Mouse (Mus musculus): ENCODE results near the gene Sephs1. TPM values are rescaled to one million over a fixed set of nuclear protein-coding genes. Genes with fewer than 3 reads are reported as not detected.

The Sephs1 gene
- 158 TPM in 2 replicates for polyA plus RNA-seq (2014; fragmentation: Nextera tagmentation; extraction: Ambion mirVana)

DNA sequence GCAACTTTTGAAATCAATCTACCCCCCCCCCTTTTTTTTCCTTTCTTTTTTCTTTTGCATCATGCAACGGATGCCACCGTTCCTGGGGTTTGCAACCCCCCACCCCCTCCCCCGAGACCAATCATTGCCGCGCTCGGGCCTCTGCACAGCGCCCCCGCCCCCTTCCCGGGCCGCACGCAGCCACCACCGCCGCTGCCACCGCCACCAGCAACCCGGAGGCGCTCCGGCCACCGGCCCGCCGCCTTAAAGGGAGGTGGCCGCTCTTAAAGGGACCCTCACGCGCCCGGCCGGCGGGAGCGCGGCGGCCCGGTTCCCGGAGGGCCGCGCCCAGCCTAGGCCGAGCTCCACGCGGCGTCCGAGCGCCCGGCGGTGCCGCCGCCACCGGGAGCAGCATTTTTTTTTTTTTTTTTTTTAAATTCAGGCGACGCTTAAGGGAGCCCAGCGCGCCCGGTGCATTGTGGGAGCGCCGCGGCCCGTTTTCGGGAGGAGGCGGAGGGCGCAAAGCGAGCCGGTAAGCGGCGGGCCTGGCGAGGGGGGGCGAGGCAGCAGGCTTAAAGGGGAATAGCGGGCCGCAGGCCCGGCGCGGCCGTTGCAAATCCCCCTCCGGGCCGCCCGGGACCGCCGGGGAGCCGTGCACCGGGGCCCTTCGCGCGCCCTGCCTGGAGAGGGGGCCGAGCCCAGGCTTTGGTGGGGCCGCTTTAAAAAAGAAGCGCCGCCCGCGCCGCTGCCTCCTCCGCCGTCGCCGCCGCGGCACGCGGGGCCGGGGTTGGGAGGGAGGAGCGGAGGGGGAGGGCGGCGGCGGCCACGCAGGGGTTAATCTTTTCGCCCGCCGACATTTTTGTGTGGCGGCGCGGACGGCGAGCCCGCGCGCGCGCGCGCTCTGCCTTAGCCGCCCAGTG is at the start of gene Sephs1:
Gene Sephs1, plus strand, starts transcription at position 215 of the 899 bp plus-strand sequence.
- under 1% methylated on average over 76 of the region's 115 CpGs for WGBS
- H3K27ac ChIP-seq (replicated peaks; ENCODE audit: low read depth, low read length), result peak within 1 kb of the TSS; percentile 100
- peaks cover 8% of the 10 kb centered on the region for H3K4me1 ChIP-seq (ENCODE audit: control insufficient read depth, insufficient read depth, low read length)
- DNase-seq (ENCODE audit: low spot score) (peak; percentile 88), ATAC-seq (ENCODE audit: insufficient number of reproducible peaks, low FRiP score, low TSS enrichment, low read depth) (peak; percentile 71)
- H3K9ac ChIP-seq (ENCODE audit: low read length), result peak within 1 kb of the TSS; percentile 100
- peak within 1 kb of the TSS; percentile 86 for H3K4me3 ChIP-seq (ENCODE audit: low read depth, low read length)
- peaks cover 5% of the 10 kb centered on the region; the same call in 1 of the 2 replicates for H3K36me3 ChIP-seq (ENCODE audit: control insufficient read depth, insufficient read depth, low read length)
- no peaks in the 10 kb centered on the region for H3K27me3 ChIP-seq (ENCODE audit: control insufficient read depth, insufficient read depth, low read length)
- no peaks in the 10 kb centered on the region for H3K9me3 ChIP-seq (ENCODE audit: control insufficient read depth, low read length)
- H3K4me2 ChIP-seq (ENCODE audit: low read depth, severe bottlenecking), result peak within 1 kb of the TSS; percentile 63

DNA sequence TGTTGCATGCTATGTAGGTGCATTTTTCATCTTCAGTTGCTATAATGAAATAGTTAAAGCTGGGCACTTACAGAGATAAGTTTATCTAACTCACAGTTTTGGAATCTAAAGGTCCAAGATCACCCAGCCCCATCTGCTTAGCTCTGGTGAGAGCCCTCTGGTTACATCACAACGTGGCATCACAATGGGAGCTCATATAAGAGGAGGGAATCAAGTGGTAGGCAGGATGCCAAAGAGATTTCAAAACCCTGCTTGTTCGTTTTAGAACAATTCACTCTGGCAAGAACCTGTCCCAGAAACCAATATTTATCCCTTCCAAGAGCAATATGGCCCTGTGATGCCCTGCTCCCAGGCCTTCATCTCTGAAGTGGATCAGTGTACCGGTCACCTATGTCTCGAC is 49.2 kb upstream of the Sephs1 start:
- DNase-seq (ENCODE audit: low spot score) (no peak), ATAC-seq (ENCODE audit: insufficient number of reproducible peaks, low FRiP score, low TSS enrichment, low read depth) (no peak)
- H3K9ac ChIP-seq (ENCODE audit: low read length), result no peak overlapping the region
- H3K4me1 ChIP-seq (ENCODE audit: control insufficient read depth, insufficient read depth, low read length), result no peaks in the 10 kb centered on the region
- H3K36me3 ChIP-seq (ENCODE audit: control insufficient read depth, insufficient read depth, low read length), result no peaks in the 10 kb centered on the region
- no peak overlapping the region for H3K4me3 ChIP-seq (ENCODE audit: low read depth, low read length)
- no peak overlapping the region for H3K4me2 ChIP-seq (ENCODE audit: low read depth, severe bottlenecking)
- H3K27ac ChIP-seq (replicated peaks; ENCODE audit: low read depth, low read length), result no peak overlapping the region
- H3K27me3 ChIP-seq (ENCODE audit: control insufficient read depth, insufficient read depth, low read length), result no peaks in the 10 kb centered on the region
- no peaks in the 10 kb centered on the region for H3K9me3 ChIP-seq (ENCODE audit: control insufficient read depth, low read length)
- WGBS, result 90% methylated on average over 4 of the region's 4 CpGs

DNA sequence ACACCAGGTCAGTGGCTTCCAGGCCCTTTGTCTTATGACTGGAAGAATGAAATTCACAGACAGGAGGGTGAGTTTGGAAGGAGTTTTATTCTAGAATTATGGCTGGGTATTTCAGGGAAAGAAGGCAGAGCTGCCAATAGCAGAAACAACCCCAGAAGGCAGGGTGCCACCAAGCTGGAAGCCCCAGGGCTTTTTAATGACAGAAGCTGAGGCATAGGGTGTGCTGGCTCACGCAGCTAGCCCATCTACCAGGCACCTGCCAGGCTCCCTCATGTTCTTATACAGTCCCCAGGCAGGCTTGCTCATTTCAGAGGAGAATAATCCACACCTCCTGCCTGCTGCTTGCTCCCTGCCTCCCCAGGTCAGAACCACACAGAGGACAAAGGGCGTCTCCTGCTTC is 31.9 kb upstream of the Sephs1 start:
- WGBS, result 84% methylated on average over 2 of the region's 2 CpGs
- H3K4me1 ChIP-seq (ENCODE audit: control insufficient read depth, insufficient read depth, low read length), result no peaks in the 10 kb centered on the region
- no peak for ATAC-seq (ENCODE audit: insufficient number of reproducible peaks, low FRiP score, low TSS enrichment, low read depth)
- no peak overlapping the region for H3K4me3 ChIP-seq (ENCODE audit: low read depth, low read length)
- no peak for DNase-seq (ENCODE audit: low spot score)
- no peaks in the 10 kb centered on the region for H3K36me3 ChIP-seq (ENCODE audit: control insufficient read depth, insufficient read depth, low read length)
- no peak overlapping the region for H3K4me2 ChIP-seq (ENCODE audit: low read depth, severe bottlenecking)
- no peaks in the 10 kb centered on the region for H3K9me3 ChIP-seq (ENCODE audit: control insufficient read depth, low read length)
- no peaks in the 10 kb centered on the region for H3K27me3 ChIP-seq (ENCODE audit: control insufficient read depth, insufficient read depth, low read length)
- no peak overlapping the region for H3K27ac ChIP-seq (replicated peaks; ENCODE audit: low read depth, low read length)
- no peak overlapping the region for H3K9ac ChIP-seq (ENCODE audit: low read length)

DNA sequence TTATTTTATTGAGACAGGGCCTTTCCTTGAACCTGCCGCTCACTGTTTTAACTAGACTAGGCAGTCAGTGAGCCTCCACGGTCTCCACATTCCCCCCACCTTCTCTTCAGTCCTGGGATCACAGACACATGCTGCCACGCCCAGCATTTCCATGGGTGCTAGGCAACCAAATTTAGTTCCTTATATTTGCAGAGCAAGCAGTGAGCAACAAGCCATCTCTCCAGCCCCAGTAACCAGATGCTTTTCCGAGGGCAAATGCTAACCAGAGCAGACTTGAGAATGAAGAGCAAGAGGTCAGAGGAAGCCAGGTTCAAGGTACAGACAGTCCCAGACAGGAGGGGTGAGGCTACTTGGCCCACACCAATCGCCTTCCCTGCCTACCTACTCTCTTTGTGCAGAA is 24.2 kb upstream of the Sephs1 start:
- 76% methylated on average over 5 of the region's 5 CpGs for WGBS
- H3K36me3 ChIP-seq (ENCODE audit: control insufficient read depth, insufficient read depth, low read length), result no peaks in the 10 kb centered on the region
- no peak overlapping the region for H3K27ac ChIP-seq (replicated peaks; ENCODE audit: low read depth, low read length)
- no peak overlapping the region for H3K4me2 ChIP-seq (ENCODE audit: low read depth, severe bottlenecking)
- ATAC-seq (ENCODE audit: insufficient number of reproducible peaks, low FRiP score, low TSS enrichment, low read depth) (no peak), DNase-seq (ENCODE audit: low spot score) (no peak)
- H3K9me3 ChIP-seq (ENCODE audit: control insufficient read depth, low read length), result no peaks in the 10 kb centered on the region
- no peak overlapping the region for H3K9ac ChIP-seq (ENCODE audit: low read length)
- no peaks in the 10 kb centered on the region for H3K27me3 ChIP-seq (ENCODE audit: control insufficient read depth, insufficient read depth, low read length)
- H3K4me1 ChIP-seq (ENCODE audit: control insufficient read depth, insufficient read depth, low read length), result no peaks in the 10 kb centered on the region
- no peak overlapping the region for H3K4me3 ChIP-seq (ENCODE audit: low read depth, low read length)

DNA sequence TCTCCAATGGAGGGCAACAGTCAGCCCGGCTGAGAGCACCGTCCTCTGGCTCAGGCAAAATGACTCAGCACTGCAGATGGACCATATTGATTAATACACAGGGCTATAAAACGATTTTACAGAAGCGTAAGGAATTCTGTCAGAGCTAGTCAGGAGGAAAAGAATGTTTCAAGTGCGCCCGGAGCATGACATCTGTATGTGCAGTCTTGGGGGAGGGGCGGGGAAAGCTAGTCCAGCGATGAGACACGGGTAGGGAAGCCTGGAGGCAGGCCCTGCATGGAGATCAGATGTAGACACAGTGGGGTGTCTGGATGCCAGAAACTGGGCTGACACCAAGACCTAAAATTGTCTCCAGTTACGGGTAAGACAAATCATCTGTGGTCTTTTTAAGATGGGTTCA is 23.2 kb upstream of the Sephs1 start:
- H3K4me2 ChIP-seq (ENCODE audit: low read depth, severe bottlenecking), result no peak overlapping the region
- H3K9me3 ChIP-seq (ENCODE audit: control insufficient read depth, low read length), result no peaks in the 10 kb centered on the region
- no peak for DNase-seq (ENCODE audit: low spot score)
- 77% methylated on average over 10 of the region's 10 CpGs for WGBS
- H3K27me3 ChIP-seq (ENCODE audit: control insufficient read depth, insufficient read depth, low read length), result no peaks in the 10 kb centered on the region
- no peaks in the 10 kb centered on the region for H3K36me3 ChIP-seq (ENCODE audit: control insufficient read depth, insufficient read depth, low read length)
- H3K4me1 ChIP-seq (ENCODE audit: control insufficient read depth, insufficient read depth, low read length), result no peaks in the 10 kb centered on the region
- no peak overlapping the region for H3K4me3 ChIP-seq (ENCODE audit: low read depth, low read length)
- no peak for ATAC-seq (ENCODE audit: insufficient number of reproducible peaks, low FRiP score, low TSS enrichment, low read depth)
- H3K27ac ChIP-seq (replicated peaks; ENCODE audit: low read depth, low read length), result no peak overlapping the region
- H3K9ac ChIP-seq (ENCODE audit: low read length), result no peak overlapping the region

DNA sequence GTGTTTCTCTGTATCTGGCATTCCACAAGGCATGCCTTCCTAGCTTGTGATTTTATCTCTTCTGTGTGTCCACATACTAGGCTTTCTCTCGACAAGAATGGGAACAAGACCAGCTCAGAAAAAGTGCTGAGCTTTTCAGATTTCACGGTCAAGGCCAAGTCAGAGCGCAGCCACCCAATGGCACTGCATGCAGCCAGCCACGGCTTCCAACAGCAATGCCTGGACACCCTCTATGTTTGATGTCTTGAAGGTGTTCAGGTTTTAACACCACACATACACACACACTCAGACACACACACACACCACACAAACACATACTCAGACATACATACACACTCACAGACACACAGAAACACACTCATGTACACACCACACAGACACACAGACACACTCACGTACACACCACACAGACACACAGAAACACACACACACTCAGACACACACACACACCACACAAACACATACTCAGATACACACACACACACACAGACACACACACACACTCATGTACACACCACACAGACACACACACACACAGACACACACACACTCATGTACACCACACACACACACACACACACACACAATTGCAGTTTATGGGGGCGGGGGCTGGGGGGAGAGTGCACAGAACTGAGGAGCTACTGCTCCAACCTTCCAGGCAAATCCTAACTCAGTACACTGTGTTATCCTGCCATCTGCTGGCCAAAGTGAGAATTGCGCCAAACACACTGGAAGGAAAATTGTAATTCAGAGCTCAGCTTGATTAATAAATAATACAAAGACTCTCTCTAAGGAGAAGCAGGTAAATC is 17.2 kb upstream of the Sephs1 start:
- Histone ChIP-seq H3K4me1 (ENCODE audit: control insufficient read depth, insufficient read depth, low read length) (no peaks in the 10 kb centered on the region), H3K36me3 (ENCODE audit: control insufficient read depth, insufficient read depth, low read length) (no peaks in the 10 kb centered on the region), H3K27me3 (ENCODE audit: control insufficient read depth, insufficient read depth, low read length) (no peaks in the 10 kb centered on the region), H3K9me3 (ENCODE audit: control insufficient read depth, low read length) (no peaks in the 10 kb centered on the region), H3K9ac (ENCODE audit: low read length) (no peak overlapping the region), H3K4me3 (ENCODE audit: low read depth, low read length) (no peak overlapping the region), H3K27ac (replicated peaks; ENCODE audit: low read depth, low read length) (no peak overlapping the region), H3K4me2 (ENCODE audit: low read depth, severe bottlenecking) (no peak overlapping the region)
- ATAC-seq (ENCODE audit: insufficient number of reproducible peaks, low FRiP score, low TSS enrichment, low read depth) (peak; percentile 62), DNase-seq (ENCODE audit: low spot score) (peak; percentile 92)
- WGBS, result 56% methylated on average over 7 of the region's 7 CpGs

DNA sequence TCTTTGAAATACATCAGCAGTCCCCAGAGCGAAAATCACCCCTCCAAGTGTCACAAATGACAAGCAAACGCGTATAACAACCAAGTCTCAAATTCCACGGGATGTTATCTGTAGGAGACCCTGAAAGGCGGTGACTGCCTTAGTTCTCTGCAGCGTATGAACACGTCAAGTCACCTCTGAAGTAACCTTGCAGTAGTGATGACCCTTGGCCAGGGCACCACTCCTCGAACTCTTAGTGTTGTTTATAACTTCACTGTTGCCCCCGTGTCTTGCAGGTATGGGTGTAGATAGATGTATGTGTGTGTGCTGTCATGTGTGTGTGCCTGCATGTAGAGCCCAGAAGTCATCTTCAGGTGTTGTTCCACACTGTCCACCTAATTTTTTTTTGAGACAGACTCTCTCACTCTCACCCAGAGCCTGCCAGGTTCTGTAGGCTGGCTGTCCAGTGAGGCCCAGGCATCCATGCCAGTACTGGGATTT is 16.5 kb upstream of the Sephs1 start:
- Histone ChIP-seq H3K27me3 (ENCODE audit: control insufficient read depth, insufficient read depth, low read length) (no peaks in the 10 kb centered on the region), H3K4me2 (ENCODE audit: low read depth, severe bottlenecking) (no peak overlapping the region), H3K4me1 (ENCODE audit: control insufficient read depth, insufficient read depth, low read length) (no peaks in the 10 kb centered on the region), H3K4me3 (ENCODE audit: low read depth, low read length) (no peak overlapping the region), H3K9ac (ENCODE audit: low read length) (no peak overlapping the region), H3K9me3 (ENCODE audit: control insufficient read depth, low read length) (no peaks in the 10 kb centered on the region), H3K36me3 (ENCODE audit: control insufficient read depth, insufficient read depth, low read length) (no peaks in the 10 kb centered on the region), H3K27ac (replicated peaks; ENCODE audit: low read depth, low read length) (no peak overlapping the region)
- WGBS, result 50% methylated on average over 9 of the region's 9 CpGs
- no peak for ATAC-seq (ENCODE audit: insufficient number of reproducible peaks, low FRiP score, low TSS enrichment, low read depth)
- no peak for DNase-seq (ENCODE audit: low spot score)

DNA sequence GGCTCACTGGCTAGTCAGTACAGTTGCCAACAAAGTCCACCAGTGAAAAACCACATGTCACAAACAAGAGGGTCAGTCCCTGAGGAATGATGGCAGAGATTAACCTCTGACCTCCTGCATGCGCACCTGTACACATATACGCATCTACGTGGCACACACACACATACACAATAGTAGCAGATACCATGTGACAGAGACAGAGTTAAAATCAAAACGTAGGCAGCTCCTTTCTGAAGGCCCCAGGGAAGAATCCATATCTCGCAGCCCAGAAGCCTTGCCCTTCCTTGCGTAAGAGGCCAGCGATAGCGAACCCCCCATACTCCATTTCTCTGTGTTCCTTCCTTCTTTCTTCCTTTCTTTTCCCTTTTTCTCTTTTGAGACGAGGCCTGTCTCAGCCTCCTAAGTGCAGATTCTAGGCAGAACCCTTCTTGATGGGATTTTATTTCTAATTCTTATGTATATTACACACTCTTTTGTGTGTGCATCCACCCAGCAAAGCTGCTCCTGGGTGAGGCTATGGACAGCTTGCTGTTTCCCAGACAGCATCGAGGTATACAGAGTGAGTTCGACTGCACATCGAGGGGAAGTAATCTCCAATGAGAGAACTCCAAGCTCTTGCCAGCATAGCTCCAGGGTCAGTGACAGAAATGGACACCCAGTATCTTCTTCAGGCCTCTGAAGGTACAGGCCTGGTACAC is 13.2 kb upstream of the Sephs1 start:
- DNase-seq (ENCODE audit: low spot score), result no peak
- Histone ChIP-seq H3K4me2 (ENCODE audit: low read depth, severe bottlenecking) (no peak overlapping the region), H3K4me3 (ENCODE audit: low read depth, low read length) (no peak overlapping the region), H3K4me1 (ENCODE audit: control insufficient read depth, insufficient read depth, low read length) (no peaks in the 10 kb centered on the region), H3K9ac (ENCODE audit: low read length) (no peak overlapping the region), H3K27me3 (ENCODE audit: control insufficient read depth, insufficient read depth, low read length) (no peaks in the 10 kb centered on the region), H3K36me3 (ENCODE audit: control insufficient read depth, insufficient read depth, low read length) (no peaks in the 10 kb centered on the region), H3K9me3 (ENCODE audit: control insufficient read depth, low read length) (no peaks in the 10 kb centered on the region), H3K27ac (replicated peaks; ENCODE audit: low read depth, low read length) (no peak overlapping the region)
- ATAC-seq (ENCODE audit: insufficient number of reproducible peaks, low FRiP score, low TSS enrichment, low read depth), result no peak
- 84% methylated on average over 12 of the region's 12 CpGs for WGBS
